Mouse (Mus musculus) bone marrow macrophage, adult 2 months (primary cell): ENCODE data around the gene Eml6. TPM values are rescaled to one million over a fixed set of nuclear protein-coding genes. Genes with fewer than 3 reads are reported as not detected.

Source experiments
- H3K27ac ChIP-seq: 2 replicates; pipeline ENCODE4 v1.5.1; 2012; ENCODE audit warnings: low read depth, low read length; ENCODE audit not compliant: insufficient read depth
- H3K4me1 ChIP-seq: 2 replicates; pipeline ENCODE4 v1.6.1; 2012; ENCODE audit warnings: low read length; ENCODE audit not compliant: control insufficient read depth, insufficient read depth
- H3K4me3 ChIP-seq: 2 replicates; pipeline ENCODE4 v1.5.1; 2012; ENCODE audit warnings: mild to moderate bottlenecking, low read length, moderate library complexity; ENCODE audit not compliant: insufficient read depth
- CTCF ChIP-seq: IDR thresholded peaks from 2 replicates; pipeline ENCODE4 v1.5.1; 2012; ENCODE audit warnings: low read depth, mild to moderate bottlenecking, low read length, moderate library complexity
- POLR2A ChIP-seq: IDR thresholded peaks from 2 replicates; pipeline ENCODE4 v1.6.1; 2012; ENCODE audit warnings: mild to moderate bottlenecking, low read depth, low read length, borderline replicate concordance
- polyA plus RNA-seq: library from polyadenylated mRNA; stranded (reverse); fragments of >200 nt; gene quantifications from 2 replicates; pipeline ENCODE4 v1.2.4, GENCODE M21; 2012; ENCODE audit not compliant: missing spikeins, insufficient read depth, insufficient read length

Eml6 gene
- polyA plus RNA-seq, 1 experiment = 2.5 TPM

GRCm38 (mm10) chr11:29777964-29778363, 247.9 kb downstream of the Eml6 start:
- Histone ChIP-seq H3K4me3 (no peak overlapping the region), H3K4me1 (peaks cover 16% of the 10 kb centered on the region), H3K27ac (no peak overlapping the region)
- no peak for TF ChIP-seq POLR2A
- TF ChIP-seq CTCF = no peak

- Histone ChIP-seq H3K4me3 (no peak overlapping the region), H3K4me1 (peaks cover 17% of the 10 kb centered on the region), H3K27ac (no peak overlapping the region)
- TF ChIP-seq CTCF (no peak), POLR2A (no peak)
These were observed 251.1 kb downstream of the Eml6 start for GRCm38 (mm10) chr11:29774760-29775159.

- H3K4me1 ChIP-seq = peaks cover 15% of the 10 kb centered on the region
- H3K4me3 ChIP-seq = no peak overlapping the region
- TF ChIP-seq CTCF (no peak), POLR2A (no peak)
- no peak overlapping the region for H3K27ac ChIP-seq
These were observed 251.5 kb downstream of the Eml6 start for GRCm38 (mm10) chr11:29774296-29774695.

GRCm38 (mm10) chr11:29772279-29772678, 253.6 kb downstream of the Eml6 start:
- TF ChIP-seq CTCF = no peak
- no peak for TF ChIP-seq POLR2A
- peaks cover 15% of the 10 kb centered on the region for H3K4me1 ChIP-seq
- no peak overlapping the region for H3K4me3 ChIP-seq
- no peak overlapping the region for H3K27ac ChIP-seq

- Histone ChIP-seq H3K4me3 (no peak overlapping the region), H3K27ac (no peak overlapping the region), H3K4me1 (peaks cover 15% of the 10 kb centered on the region)
- TF ChIP-seq POLR2A (no peak), CTCF (no peak)
These were observed 255.0 kb downstream of the Eml6 start for GRCm38 (mm10) chr11:29770666-29771400.

GRCm38 (mm10) chr11:29768523-29768922, 257.3 kb downstream of the Eml6 start:
- Histone ChIP-seq H3K4me3 (no peak overlapping the region), H3K27ac (no peak overlapping the region), H3K4me1 (peaks cover 3% of the 10 kb centered on the region)
- TF ChIP-seq POLR2A (no peak), CTCF (no peak)

- TF ChIP-seq POLR2A (no peak), CTCF (no peak)
- no peak overlapping the region for H3K27ac ChIP-seq
- H3K4me3 ChIP-seq = no peak overlapping the region
- peaks cover 2% of the 10 kb centered on the region for H3K4me1 ChIP-seq
These were observed 259.4 kb downstream of the Eml6 start for GRCm38 (mm10) chr11:29766313-29766982.

GRCm38 (mm10) chr11:29765063-29765462, 260.8 kb downstream of the Eml6 start:
- H3K4me3 ChIP-seq = no peak overlapping the region
- H3K27ac ChIP-seq = no peak overlapping the region
- no peaks in the 10 kb centered on the region for H3K4me1 ChIP-seq
- TF ChIP-seq POLR2A (no peak), CTCF (no peak)

GRCm38 (mm10) chr11:29762768-29763167, 263.1 kb downstream of the Eml6 start:
- H3K4me1 ChIP-seq = no peaks in the 10 kb centered on the region
- H3K4me3 ChIP-seq = no peak overlapping the region
- no peak overlapping the region for H3K27ac ChIP-seq
- TF ChIP-seq CTCF = no peak
- TF ChIP-seq POLR2A = no peak

GRCm38 (mm10) chr11:29761387-29761786, 264.4 kb downstream of the Eml6 start:
- no peak overlapping the region for H3K4me3 ChIP-seq
- no peaks in the 10 kb centered on the region for H3K4me1 ChIP-seq
- TF ChIP-seq POLR2A (no peak), CTCF (no peak)
- no peak overlapping the region for H3K27ac ChIP-seq
